Mouse (Mus musculus): ENCODE results near the gene Itpk1. TPM values are rescaled to one million over a fixed set of nuclear protein-coding genes. Genes with fewer than 3 reads are reported as not detected.

The Itpk1 gene
- polyA plus RNA-seq, 1 experiment from 2014 or later: 16.9 TPM

DNA sequence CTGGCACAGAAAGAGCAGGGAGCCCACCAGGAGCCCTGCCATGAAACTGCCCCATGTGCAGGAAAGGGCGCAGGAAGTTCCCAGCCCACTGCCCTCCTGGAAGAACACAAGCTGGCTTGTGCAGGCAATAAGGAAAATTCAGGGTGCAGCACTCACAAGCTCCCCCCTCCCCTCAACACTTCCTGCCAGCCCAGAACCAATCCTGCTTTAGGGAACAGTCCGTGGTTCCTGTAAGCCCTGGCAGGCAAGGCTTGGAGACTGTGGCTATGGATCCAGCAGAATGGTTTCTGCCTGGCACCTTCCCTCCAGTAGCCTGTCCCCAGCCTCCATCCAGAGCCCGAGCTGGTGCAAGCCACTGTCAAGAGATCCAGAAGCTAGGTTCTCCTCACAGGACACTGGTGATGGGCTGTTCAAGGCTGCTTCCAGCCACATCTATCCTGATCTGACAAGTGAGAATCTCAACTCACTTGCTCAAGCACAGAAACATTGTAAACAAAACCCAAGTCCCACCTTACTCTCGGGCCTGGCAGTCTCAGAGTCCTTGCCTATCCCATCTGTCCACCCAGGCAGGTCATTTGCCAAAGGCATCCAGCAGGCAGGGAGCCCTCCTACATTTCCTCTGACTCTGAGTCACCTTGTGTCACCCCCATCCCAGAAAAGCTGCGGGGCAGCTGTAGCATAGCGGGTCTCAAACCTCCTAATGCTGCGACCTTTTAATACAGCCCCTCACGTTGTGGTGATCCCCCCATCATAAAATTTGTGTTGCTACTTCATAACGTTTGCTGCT, 102.3 kb downstream of the Itpk1 start:
- 83% methylated on average over 9 of the region's 9 CpGs for WGBS
- H3K9me3 ChIP-seq (replicated peaks): peaks cover 9% of the 10 kb centered on the region; the same call in 1 of the 2 replicates
- peak overlapping the region; percentile 60 for H3K27ac ChIP-seq (replicated peaks)
- H3K4me3 ChIP-seq: no peak overlapping the region
- H3K4me1 ChIP-seq: peaks cover 32% of the 10 kb centered on the region
- no peak for DNase-seq (ENCODE audit: low spot score)
- no peaks in the 10 kb centered on the region for H3K27me3 ChIP-seq (ENCODE audit: low read depth, poor library complexity, severe bottlenecking)
- H3K36me3 ChIP-seq: peaks cover 14% of the 10 kb centered on the region; the same call in 1 of the 2 replicates

DNA sequence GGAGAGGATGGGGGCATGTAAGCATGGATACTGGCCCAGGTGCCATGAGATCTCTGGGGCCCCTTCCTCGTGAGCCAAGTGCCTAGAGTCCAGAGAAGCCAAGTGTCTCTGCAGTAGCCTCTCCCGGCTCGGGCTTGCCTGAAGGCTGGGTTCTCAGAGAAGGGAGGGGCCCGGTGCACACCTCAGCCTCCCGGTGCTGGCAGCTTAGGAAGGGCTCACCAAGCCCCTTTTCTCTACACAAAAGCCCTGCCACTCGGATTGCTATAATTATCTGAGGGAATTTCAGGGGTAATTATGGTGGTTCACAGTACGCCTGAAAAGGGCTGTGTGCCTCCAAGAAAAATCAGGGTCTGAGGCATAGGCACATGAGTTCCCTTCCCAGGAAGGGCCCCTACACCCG, 102.9 kb downstream of the Itpk1 start:
- no peaks in the 10 kb centered on the region for H3K27me3 ChIP-seq (ENCODE audit: low read depth, poor library complexity, severe bottlenecking)
- H3K27ac ChIP-seq (replicated peaks): peak overlapping the region; percentile 60
- 30% methylated on average over 8 of the region's 8 CpGs for WGBS
- H3K9me3 ChIP-seq (replicated peaks): peaks cover 9% of the 10 kb centered on the region; the same call in 1 of the 2 replicates
- peaks cover 32% of the 10 kb centered on the region for H3K4me1 ChIP-seq
- DNase-seq (ENCODE audit: low spot score): no peak
- peaks cover 14% of the 10 kb centered on the region; the same call in 1 of the 2 replicates for H3K36me3 ChIP-seq
- no peak overlapping the region for H3K4me3 ChIP-seq

DNA sequence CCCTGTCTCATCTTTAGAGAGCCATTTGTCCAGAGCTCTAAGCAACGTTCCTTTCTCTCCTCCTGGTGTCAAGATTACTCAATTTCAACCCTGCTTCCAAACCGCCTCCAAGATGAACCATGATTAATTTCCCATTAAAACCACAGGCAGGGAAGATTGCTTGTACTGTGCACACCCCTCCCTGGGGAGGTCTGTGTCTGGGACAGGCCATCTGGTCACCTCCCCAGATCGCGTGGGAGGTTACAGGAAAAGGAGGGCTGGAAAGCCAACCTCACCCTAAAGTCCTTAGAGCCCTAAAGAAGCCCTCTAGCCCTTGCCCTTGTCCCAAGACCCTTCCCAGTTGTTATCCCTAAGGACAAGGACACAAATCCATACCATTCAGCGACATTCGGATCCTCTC, 104.4 kb downstream of the Itpk1 start:
- Histone ChIP-seq H3K4me3 (no peak overlapping the region), H3K27me3 (ENCODE audit: low read depth, poor library complexity, severe bottlenecking) (no peaks in the 10 kb centered on the region), H3K9me3 (replicated peaks) (peaks cover 9% of the 10 kb centered on the region; the same call in 1 of the 2 replicates), H3K36me3 (peaks cover 14% of the 10 kb centered on the region; the same call in 1 of the 2 replicates), H3K27ac (replicated peaks) (peak overlapping the region; percentile 60; the same call in 1 of the 2 replicates), H3K4me1 (peaks cover 32% of the 10 kb centered on the region)
- no peak for DNase-seq (ENCODE audit: low spot score)
- 88% methylated on average over 6 of the region's 6 CpGs for WGBS

DNA sequence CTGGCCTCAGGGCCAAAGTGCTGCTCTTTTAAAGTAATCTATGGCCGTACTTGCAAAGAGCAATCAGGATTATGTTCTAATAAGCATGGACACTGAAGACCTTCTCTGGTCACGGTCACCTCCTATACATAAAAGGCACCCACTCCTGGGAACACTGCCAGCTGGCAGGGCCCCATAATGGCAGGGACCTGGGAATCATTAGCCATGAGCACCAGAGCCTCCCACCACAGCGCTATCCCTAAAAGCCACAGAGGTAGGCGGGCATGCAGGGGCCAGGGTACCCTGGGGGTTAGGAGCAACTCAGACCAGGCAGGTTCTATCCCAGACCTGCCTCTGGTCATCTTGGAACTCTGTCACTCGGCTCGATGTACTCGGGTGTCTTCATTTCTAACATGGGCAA, 104.9 kb downstream of the Itpk1 start:
- peak overlapping the region; percentile 60; the same call in 1 of the 2 replicates for H3K27ac ChIP-seq (replicated peaks)
- H3K36me3 ChIP-seq: peaks cover 14% of the 10 kb centered on the region; the same call in 1 of the 2 replicates
- peaks cover 9% of the 10 kb centered on the region; the same call in 1 of the 2 replicates for H3K9me3 ChIP-seq (replicated peaks)
- H3K4me1 ChIP-seq: peaks cover 32% of the 10 kb centered on the region
- no peaks in the 10 kb centered on the region for H3K27me3 ChIP-seq (ENCODE audit: low read depth, poor library complexity, severe bottlenecking)
- 91% methylated on average over 7 of the region's 7 CpGs for WGBS
- DNase-seq (ENCODE audit: low spot score): no peak
- no peak overlapping the region for H3K4me3 ChIP-seq

DNA sequence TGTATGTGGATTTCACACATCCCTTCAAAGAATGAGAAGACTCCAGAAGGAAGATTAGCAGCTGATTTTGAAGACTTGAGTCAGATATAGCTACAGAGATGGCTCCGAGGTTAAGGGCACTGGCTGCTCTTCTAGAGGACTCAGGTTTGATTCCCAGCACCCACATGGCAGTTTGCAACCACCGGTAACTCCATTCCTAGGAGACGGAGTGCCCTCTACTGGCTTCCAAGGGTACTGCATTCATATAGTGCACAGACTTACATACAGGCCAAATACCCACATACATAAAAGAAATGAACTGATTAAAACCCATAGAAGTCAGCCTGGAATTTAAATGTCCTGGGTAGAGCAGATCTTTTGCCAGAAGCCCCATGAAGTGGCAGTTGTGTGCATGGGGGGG, 106.2 kb downstream of the Itpk1 start:
- Histone ChIP-seq H3K4me3 (no peak overlapping the region), H3K27ac (replicated peaks) (no peak overlapping the region), H3K4me1 (peaks cover 32% of the 10 kb centered on the region), H3K9me3 (replicated peaks) (peaks cover 9% of the 10 kb centered on the region; the same call in 1 of the 2 replicates), H3K36me3 (peaks cover 6% of the 10 kb centered on the region; the same call in 1 of the 2 replicates), H3K27me3 (ENCODE audit: low read depth, poor library complexity, severe bottlenecking) (no peaks in the 10 kb centered on the region)
- WGBS: 96% methylated on average over 3 of the region's 3 CpGs
- no peak for DNase-seq (ENCODE audit: low spot score)

DNA sequence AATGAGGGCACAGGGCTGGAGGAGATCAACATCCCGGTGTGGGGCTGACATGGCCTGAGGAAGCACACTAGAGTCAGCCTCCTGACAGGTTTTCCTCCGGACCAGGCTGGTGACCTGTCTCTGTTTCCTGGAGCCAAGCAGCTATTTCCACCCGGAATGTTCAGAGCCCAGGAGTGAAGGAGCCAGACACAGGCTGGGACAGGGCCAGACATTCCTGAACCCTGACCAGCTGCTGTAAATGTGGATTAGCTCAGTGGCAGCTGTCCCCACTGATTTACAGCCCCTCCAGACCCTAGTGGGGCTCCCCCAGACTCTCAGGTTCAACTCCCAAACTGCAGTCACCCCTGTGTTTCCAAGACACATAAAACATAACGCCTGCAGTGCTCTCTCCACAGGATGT, 107.3 kb downstream of the Itpk1 start:
- H3K4me1 ChIP-seq: peaks cover 30% of the 10 kb centered on the region
- 77% methylated on average over 4 of the region's 4 CpGs for WGBS
- H3K27ac ChIP-seq (replicated peaks): no peak overlapping the region

DNA sequence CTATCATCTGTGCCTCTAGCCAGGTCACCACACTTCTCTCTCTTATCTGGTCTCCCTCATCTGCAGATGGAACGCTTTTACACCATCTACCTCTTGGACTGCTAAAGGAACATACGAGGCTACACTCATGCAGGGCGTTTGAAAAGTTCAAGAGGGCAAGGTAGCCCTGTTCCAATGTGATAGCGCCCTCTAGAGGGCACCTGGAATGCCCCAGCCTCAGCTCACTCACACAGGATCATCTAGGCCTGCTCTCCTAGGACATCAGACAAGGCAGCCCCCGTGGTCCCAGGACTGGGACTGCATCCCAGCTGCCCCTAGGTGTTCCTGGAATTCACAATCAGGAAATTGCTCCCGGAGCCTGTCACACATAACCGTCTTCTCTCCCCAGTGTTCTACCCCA, 108.3 kb downstream of the Itpk1 start:
- Histone ChIP-seq H3K36me3 (peaks cover 6% of the 10 kb centered on the region; the same call in 1 of the 2 replicates), H3K4me1 (peaks cover 20% of the 10 kb centered on the region), H3K27me3 (ENCODE audit: low read depth, poor library complexity, severe bottlenecking) (no peaks in the 10 kb centered on the region), H3K27ac (replicated peaks) (no peak overlapping the region), H3K9me3 (replicated peaks) (peaks cover 9% of the 10 kb centered on the region; the same call in 1 of the 2 replicates), H3K4me3 (no peak overlapping the region)
- DNase-seq (ENCODE audit: low spot score): no peak
- WGBS: 77% methylated on average over 7 of the region's 7 CpGs

More for the DNA sequence above, 107.3 kb downstream of the Itpk1 start:
- Histone ChIP-seq H3K4me3 (no peak overlapping the region), H3K27me3 (ENCODE audit: low read depth, poor library complexity, severe bottlenecking) (no peaks in the 10 kb centered on the region), H3K9me3 (replicated peaks) (peaks cover 9% of the 10 kb centered on the region; the same call in 1 of the 2 replicates), H3K36me3 (peaks cover 6% of the 10 kb centered on the region; the same call in 1 of the 2 replicates)
- no peak for DNase-seq (ENCODE audit: low spot score)

DNA sequence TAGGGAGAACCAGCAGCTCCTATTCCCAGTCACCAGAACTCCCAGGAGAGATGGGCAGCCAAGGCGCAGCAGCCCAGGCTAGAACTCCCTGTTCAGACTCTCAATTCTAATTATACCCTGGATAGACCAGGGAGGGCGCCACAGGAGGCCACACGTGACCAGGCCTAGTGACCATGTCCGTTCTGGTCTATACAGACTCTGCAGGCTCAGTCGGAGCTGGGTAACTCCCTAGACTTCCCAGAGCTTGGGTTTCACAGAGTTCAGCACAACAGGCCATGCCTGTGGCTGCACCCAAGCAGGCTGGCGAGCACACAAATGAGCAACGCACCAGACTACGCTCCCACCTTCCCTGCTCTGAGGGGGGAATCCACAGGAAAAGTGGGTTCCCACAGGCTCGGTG, 110.1 kb downstream of the Itpk1 start:
- Histone ChIP-seq H3K27ac (replicated peaks) (no peak overlapping the region), H3K36me3 (peaks cover 6% of the 10 kb centered on the region; the same call in 1 of the 2 replicates), H3K4me1 (peaks cover 2% of the 10 kb centered on the region), H3K4me3 (no peak overlapping the region), H3K9me3 (replicated peaks) (peaks cover 9% of the 10 kb centered on the region; the same call in 1 of the 2 replicates), H3K27me3 (ENCODE audit: low read depth, poor library complexity, severe bottlenecking) (no peaks in the 10 kb centered on the region)
- DNase-seq (ENCODE audit: low spot score): no peak
- WGBS: 77% methylated on average over 9 of the region's 9 CpGs

DNA sequence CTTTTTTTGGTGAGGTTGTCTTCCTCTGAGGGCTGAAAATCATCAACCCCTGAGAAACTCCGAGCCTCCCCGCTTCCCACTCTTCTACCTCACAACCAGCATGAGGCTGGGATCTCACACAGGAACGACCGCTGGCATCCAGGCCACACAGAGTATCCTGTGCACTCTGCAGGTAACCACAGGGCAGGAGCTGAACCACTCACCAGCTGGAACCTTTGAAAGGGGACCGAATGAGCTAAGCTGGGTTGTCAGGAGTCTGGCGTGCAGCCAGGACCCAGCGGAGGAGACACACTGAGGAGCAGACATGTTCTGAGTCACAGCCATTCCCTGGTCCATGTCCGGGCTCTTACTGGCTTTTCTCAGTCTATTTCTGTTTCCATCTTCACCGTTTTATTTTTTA, 111.0 kb downstream of the Itpk1 start:
- no peak for DNase-seq (ENCODE audit: low spot score)
- Histone ChIP-seq H3K4me1 (no peaks in the 10 kb centered on the region), H3K36me3 (peaks cover 5% of the 10 kb centered on the region; the same call in 1 of the 2 replicates), H3K4me3 (no peak overlapping the region), H3K27me3 (ENCODE audit: low read depth, poor library complexity, severe bottlenecking) (no peaks in the 10 kb centered on the region), H3K27ac (replicated peaks) (no peak overlapping the region), H3K9me3 (replicated peaks) (peaks cover 9% of the 10 kb centered on the region; the same call in 1 of the 2 replicates)
- 77% methylated on average over 9 of the region's 9 CpGs for WGBS

DNA sequence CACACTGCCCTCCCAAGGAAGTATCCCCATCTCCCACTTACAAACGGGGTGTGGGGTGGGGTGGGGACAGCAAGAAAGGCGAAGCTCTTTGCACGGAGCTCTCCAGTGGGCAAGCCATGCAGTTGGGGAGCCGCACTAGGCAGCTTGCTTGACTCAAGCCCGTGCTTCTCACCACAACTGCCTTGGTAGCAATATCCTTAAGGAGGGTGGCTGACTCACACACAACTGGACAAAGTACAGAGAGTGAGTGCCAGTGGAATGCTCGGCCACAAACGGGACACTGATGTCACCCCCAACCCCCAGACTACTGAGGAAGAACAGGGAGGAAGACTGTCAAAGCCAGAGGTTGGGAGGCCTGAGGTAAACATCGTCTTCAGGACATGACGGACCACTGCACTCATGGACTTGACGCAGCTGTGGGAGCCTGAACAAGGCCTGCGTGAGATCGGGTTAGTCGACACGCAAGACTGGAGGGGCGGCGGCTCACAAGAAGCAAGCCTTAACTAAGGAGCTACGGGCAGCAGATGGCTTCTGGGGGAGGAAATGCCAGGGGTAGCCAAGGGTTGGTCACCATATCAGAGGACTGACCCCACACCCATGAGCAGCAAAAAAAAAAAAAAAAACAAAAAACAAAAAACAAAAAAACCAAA, 113.9 kb downstream of the Itpk1 start:
- Histone ChIP-seq H3K36me3 (0 out of 2 replicates have a peak, but pooled peaks cover 3% of the 10 kb centered on the region), H3K4me3 (no peak overlapping the region), H3K27ac (replicated peaks) (no peak overlapping the region), H3K4me1 (no peaks in the 10 kb centered on the region), H3K27me3 (ENCODE audit: low read depth, poor library complexity, severe bottlenecking) (no peaks in the 10 kb centered on the region), H3K9me3 (replicated peaks) (no peaks in the 10 kb centered on the region)
- 93% methylated on average over 17 of the region's 17 CpGs for WGBS
- no peak for DNase-seq (ENCODE audit: low spot score)

DNA sequence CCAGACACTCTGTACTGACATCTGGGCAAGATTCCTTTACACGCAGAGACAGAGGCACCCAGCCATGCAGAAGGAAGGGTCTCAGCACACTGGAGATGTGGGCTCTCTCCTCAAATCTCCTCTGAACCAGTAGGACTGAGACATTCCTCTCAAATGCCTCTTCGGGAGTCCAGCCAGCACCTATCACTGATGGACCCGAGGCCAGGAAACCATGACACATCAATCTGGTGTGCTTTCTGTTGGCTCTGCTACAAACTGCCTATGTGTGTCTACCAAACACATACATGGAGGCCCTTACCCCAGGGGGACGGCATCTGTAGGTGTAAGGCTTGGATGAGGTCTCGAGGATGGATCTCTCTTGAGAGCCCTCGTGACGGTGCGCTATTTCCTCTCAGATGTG, 117.6 kb downstream of the Itpk1 start:
- Histone ChIP-seq H3K36me3 (peaks cover 14% of the 10 kb centered on the region), H3K27ac (replicated peaks) (peak overlapping the region; percentile 38; the same call in 1 of the 2 replicates), H3K27me3 (ENCODE audit: low read depth, poor library complexity, severe bottlenecking) (no peaks in the 10 kb centered on the region), H3K4me1 (no peaks in the 10 kb centered on the region), H3K9me3 (replicated peaks) (no peaks in the 10 kb centered on the region), H3K4me3 (no peak overlapping the region)
- no peak for DNase-seq (ENCODE audit: low spot score)
- 91% methylated on average over 8 of the region's 8 CpGs for WGBS

DNA sequence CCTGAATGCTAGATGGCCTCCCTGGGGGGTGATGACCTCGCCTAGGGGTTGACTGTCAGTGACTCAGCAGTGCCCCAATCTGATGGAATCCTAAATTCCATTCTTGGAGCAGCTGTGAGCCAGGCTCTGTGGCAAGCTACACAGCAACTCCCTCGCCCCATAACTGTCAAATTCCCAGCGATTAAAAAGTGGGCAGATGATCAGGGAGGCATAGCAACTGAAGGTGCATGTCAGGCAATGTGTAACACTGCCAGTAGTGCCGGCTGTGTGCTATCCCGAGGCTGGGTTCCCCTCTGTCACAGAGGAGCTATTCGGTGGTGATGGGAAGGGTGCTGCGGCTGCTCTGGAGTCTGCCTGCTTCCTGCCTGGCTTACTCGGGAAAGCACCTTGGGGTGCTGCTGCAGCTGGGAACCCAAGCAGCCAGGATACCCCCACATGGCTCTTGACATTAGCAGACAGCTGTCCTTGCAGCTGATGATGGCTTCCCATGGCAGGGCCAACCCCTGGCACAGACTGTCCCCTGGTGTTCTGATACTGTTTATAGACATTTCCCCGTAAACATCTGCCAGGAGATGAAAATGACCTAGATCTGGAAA, 118.3 kb downstream of the Itpk1 start:
- no peak overlapping the region for H3K27ac ChIP-seq (replicated peaks)
- H3K27me3 ChIP-seq (ENCODE audit: low read depth, poor library complexity, severe bottlenecking): no peaks in the 10 kb centered on the region
- peaks cover 14% of the 10 kb centered on the region for H3K36me3 ChIP-seq
- WGBS: 81% methylated on average over 9 of the region's 9 CpGs
- H3K9me3 ChIP-seq (replicated peaks): no peaks in the 10 kb centered on the region
- no peak for DNase-seq (ENCODE audit: low spot score)
- H3K4me3 ChIP-seq: no peak overlapping the region
- H3K4me1 ChIP-seq: no peaks in the 10 kb centered on the region
